Mouse (Mus musculus): ENCODE data around the gene Bbof1. TPM values are rescaled to one million over a fixed set of nuclear protein-coding genes. Genes with fewer than 3 reads are reported as not detected.

Bbof1 gene
- total RNA-seq, 2 experiments from 2014 or later = 7.1 to 8.3 TPM

DNA sequence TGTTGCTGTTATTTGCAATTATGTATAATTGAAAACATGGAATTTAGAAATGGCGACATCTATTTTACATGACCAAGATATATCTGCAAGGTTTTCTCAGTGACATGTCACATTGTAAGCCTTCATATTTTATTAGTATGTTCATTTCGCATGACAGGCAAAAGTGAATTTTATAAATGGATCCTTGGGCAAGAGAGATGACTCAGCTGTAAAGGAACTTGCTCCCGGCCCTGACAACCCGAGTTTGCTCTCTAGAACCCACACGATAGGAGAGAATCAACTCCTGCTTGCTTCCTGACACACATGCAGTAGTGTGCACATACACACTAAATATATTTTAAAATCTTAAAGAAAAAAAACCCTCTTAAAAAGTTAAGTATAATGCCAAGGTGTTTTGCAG is 52.5 kb downstream of the Bbof1 start:
- DNase-seq (ENCODE audit: low spot score in 2 of 2) = no peak

DNA sequence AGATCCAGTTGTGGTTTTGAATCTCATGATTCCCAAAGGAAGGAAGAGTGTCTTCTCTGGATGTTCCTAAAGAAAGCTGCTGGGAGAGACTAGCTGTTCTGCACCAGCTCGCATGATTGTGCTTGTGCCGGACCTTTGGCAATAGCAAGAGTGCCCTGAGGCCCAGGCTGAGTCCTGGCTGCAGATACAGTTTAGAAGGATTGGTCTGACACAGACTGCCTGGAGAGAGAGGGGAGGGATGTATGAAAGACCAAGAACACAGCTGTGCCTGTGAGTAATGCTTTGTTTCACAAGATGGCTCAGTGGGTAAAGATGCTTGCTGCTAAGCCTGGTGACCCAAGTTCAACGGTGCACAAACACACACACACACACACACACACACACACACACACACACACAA is 54.0 kb downstream of the Bbof1 start:
- no peak for DNase-seq (ENCODE audit: low spot score in 2 of 2)

DNA sequence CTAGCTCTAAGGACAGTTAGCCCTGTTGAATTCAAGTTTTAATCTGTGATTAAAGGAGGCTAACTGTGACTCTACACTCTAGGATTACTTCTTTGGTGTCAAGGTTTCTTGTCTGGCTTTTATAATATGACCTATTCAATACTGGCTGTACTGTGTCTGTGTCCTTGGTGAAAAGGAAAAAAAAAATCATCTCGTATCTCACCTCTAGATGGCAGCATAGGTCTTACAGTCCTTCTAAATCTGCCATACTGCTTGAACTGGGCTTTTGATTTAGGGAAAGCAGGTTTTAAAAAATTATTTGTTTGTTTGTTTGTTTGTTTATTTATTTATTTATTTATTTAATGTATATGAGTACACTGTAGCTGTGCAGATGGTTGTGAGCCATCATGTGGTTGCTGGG is 59.8 kb downstream of the Bbof1 start:
- DNase-seq (ENCODE audit: low spot score in 2 of 2) = peak in 1 of 2 experiments; percentile 76

DNA sequence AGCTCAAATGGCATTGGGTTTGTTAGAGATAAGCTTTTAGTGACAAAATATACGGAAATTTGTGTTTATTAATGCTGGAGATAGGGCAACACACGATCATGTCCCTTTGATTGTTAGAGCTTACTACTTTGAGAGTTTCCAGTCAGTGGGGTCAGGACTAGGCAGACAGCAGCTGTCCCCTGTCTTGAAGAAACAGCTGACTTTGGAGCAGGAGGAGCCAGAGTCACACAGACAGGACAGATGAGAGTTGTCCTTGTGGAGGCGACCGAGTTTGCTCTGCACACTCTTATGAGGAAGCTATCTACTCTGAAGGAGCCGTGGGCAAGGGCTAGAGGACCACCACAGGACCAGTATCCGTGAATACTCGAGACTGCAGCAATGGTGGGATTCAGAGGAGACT is 70.1 kb downstream of the Bbof1 start:
- DNase-seq (ENCODE audit: low spot score in 2 of 2) = no peak

DNA sequence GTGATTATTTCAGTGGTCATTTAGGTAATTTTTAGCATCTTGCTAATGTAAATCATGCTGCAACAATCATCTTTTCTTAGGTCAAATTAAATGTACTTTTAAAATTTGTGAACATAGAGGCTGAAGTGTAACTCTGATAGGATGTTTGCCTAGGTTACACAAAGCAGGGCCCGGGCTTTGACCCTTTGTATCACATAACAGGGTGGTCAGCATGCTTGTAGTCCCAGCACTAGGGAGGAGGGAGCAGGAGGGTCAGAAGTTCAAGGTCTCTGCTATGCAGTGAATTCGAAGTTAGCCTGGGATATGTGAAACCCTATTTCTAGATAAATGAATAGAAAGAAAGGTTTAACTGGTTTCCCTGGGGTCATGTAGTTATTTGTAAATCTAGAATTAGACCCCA is 72.4 kb downstream of the Bbof1 start:
- DNase-seq (ENCODE audit: low spot score in 2 of 2) = no peak

DNA sequence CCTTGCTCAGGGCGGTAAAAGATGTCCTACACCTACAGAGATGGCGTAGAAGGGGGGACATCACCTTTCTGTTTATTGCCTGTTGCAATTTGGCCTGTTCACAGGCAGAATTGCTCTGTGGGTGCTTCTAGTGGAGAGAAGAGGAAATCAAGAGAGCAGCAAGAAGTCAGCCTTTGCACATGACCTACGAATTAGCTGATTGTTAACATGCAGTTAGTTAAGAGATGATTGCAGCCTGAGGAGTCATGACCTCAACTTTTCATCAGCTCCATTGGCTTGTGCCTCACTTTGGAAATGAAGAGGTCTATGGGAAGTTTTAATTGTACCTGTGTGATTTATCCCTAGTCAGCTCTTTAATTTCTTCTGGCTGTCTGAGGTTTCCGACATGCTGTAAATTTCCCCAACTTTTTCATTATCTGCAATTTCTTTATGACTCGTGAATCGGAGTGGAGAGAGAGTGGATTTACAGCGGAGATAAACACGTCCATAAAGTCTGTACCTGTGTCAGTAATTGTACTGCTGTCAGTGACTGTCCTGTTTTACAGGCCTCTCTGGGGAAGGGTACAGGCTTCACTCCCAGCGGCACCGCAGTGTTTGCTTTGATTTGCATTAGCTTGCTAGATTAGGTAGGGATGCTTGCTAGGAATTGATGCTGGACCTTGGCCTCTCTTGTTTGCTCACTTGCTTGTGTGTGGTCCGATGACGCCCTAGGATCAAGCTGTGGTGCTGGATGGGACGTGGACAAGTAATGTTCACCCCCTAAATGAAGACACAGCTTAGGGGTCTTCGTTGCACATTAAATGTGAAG is 74.1 kb downstream of the Bbof1 start:
- DNase-seq (ENCODE audit: low spot score in 2 of 2) = no peak

DNA sequence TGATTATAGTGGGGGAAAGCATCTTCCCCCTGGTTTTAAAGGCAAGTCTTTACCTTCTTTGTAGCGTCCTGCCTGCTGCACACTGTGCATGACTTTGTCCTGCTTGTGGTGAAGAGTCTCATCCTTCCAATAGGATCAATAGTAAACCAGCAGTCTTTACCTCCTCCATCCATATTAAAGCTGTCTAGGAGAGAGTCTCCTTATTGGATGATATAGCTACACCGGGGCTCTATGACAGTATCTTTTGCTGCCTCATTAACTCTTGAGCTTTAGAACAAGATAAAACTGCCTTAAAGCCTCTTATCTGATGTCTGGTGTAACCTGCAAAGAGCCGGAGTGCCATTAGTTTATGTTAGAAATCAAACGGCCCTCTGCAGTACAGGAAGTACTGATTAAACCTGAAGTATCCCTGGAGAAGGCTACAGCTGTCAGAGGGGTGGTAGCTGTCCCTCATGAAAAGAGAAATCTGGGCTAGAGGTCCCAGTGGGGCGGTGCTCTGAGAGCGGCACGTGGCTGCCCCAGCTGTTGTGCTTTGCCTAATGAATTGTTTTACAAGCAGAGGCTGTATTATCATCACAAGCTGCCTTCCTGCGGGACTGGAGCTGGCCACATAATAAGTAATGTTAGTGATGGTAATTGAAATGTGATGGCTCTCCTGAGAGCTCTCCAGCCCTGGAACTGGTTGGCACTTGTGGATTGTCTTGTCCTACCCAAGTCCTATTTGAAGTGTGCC is 78.6 kb downstream of the Bbof1 start:
- DNase-seq (ENCODE audit: low spot score in 2 of 2) = no peak

Other genes starting within 250 kb of the Bbof1 start
- gene Elmsan1, start 190.2 kb upstream of the Bbof1 start, total RNA-seq (2021) = 10 to 100 TPM; 17.0 to 18.1 TPM
- 10 to 100 TPM; 38.9 to 39.4 TPM for gene Ptgr2, start 123.8 kb upstream of the Bbof1 start, total RNA-seq (2021)
- gene Zfp410, start 92.2 kb upstream of the Bbof1 start, total RNA-seq (2021) = 10 to 100 TPM; 35.9 to 39.0 TPM
- 10 to 100 TPM; 22.9 to 23.6 TPM for gene Coq6, start 47.4 kb upstream of the Bbof1 start, total RNA-seq (2021)
- 1 to 10 TPM; 9.6 to 9.7 TPM for gene Fam161b, start 47.2 kb upstream of the Bbof1 start, total RNA-seq (2021)
- gene Entpd5, start within 50 bp of the Bbof1 start, total RNA-seq (2021) = 10 to 100 TPM; 24.9 to 26.3 TPM
- 10 to 100 TPM; 12.1 to 12.2 TPM for gene Rnf113a2, start 8.1 kb downstream of the Bbof1 start, total RNA-seq (2021)
- 10 to 100 TPM; 45.5 to 51.4 TPM for gene Aldh6a1, start 41.9 kb downstream of the Bbof1 start, total RNA-seq (2021)
- 10 to 100 TPM; 17.4 to 20.3 TPM for gene Lin52, start 42.4 kb downstream of the Bbof1 start, total RNA-seq (2021)
- gene Vsx2, start 160.7 kb downstream of the Bbof1 start, total RNA-seq (2021) = under 1 TPM; 0.23 to 0.31 TPM
- 10 to 100 TPM; 15.6 to 15.7 TPM for gene Abcd4, start 208.3 kb downstream of the Bbof1 start, total RNA-seq (2021)
- gene Vrtn, start 231.9 kb downstream of the Bbof1 start, total RNA-seq (2021) = not detected

All from layer of hippocampus, postnatal 14 days (tissue).